Mouse (Mus musculus) limb, embryonic 11.5 days (tissue): ENCODE results near the gene Clec4f. TPM values are rescaled to one million over a fixed set of nuclear protein-coding genes. Genes with fewer than 3 reads are reported as not detected.

ENCODE experiments used
- ATAC-seq: fragments of 200-750 bp; cut with Nextera tagmentation; 2 replicates; pipeline ENCODE4 v1.8.0; 2017; ENCODE audit warnings: low read depth; ENCODE audit not compliant: insufficient number of reproducible peaks, low FRiP score, low TSS enrichment
- DNase-seq: peaks from one replicate; pipeline ENCODE4 v3.0.0-alpha.2; 2015; ENCODE audit warnings: low spot score
- H3K27ac ChIP-seq: fragments of 300-500 bp; sonication (generic); replicated peaks from 2 replicates; pipeline ENCODE4 v1.5.1; 2014; ENCODE audit warnings: low read depth, mild to moderate bottlenecking, low read length
- H3K27me3 ChIP-seq: fragments of 300-500 bp; sonication (generic); 2 replicates; pipeline ENCODE4 v1.6.1; 2014; ENCODE audit warnings: mild to moderate bottlenecking, low read length, mixed read lengths; ENCODE audit not compliant: control insufficient read depth, insufficient read depth
- H3K36me3 ChIP-seq: fragments of 300-500 bp; sonication (generic); 2 replicates; pipeline ENCODE4 v1.6.1; 2014; ENCODE audit warnings: mild to moderate bottlenecking, low read length, moderate library complexity, mixed read lengths; ENCODE audit not compliant: control insufficient read depth, insufficient read depth
- H3K4me1 ChIP-seq: fragments of 300-500 bp; sonication (generic); 2 replicates; pipeline ENCODE4 v1.6.1; 2014; ENCODE audit warnings: low read length, mixed read lengths; ENCODE audit not compliant: control insufficient read depth, insufficient read depth
- H3K4me2 ChIP-seq: fragments of 300-500 bp; sonication (generic); 2 replicates; pipeline ENCODE4 v1.6.1; 2014; ENCODE audit warnings: low read depth, mild to moderate bottlenecking, moderate library complexity; ENCODE audit not compliant: severe bottlenecking
- H3K4me3 ChIP-seq: fragments of 300-500 bp; sonication (generic); 2 replicates; pipeline ENCODE4 v1.5.1; 2014; ENCODE audit warnings: low read depth, low read length
- H3K9ac ChIP-seq: fragments of 300-500 bp; sonication (generic); 2 replicates; pipeline ENCODE4 v1.6.1; 2014; ENCODE audit warnings: mild to moderate bottlenecking, low read length
- H3K9me3 ChIP-seq: fragments of 300-500 bp; sonication (generic); 2 replicates; pipeline ENCODE4 v1.6.1; 2016; ENCODE audit warnings: low read length; ENCODE audit not compliant: control insufficient read depth
- WGBS: fragments of 180-500 bp; shearing (Covaris S2); extraction: QIAGEN DNeasy Blood & Tissue Kit; methylation state at CpG from one replicate; pipeline ENCODE4 v1.1.7; 2014; 5-methylcytosine and 5-hydroxymethylcytosine counted together
- polyA plus RNA-seq: library from polyadenylated mRNA; unstranded; fragments of >200 nt; fragmentation: Nextera tagmentation; extraction: Ambion mirVana; gene quantifications from 2 replicates; pipeline ENCODE4 v1.2.1, GENCODE M21; 2014

Gene Clec4f
- polyA plus RNA-seq, 1 experiment from 2014 or later, result not detected

DNA sequence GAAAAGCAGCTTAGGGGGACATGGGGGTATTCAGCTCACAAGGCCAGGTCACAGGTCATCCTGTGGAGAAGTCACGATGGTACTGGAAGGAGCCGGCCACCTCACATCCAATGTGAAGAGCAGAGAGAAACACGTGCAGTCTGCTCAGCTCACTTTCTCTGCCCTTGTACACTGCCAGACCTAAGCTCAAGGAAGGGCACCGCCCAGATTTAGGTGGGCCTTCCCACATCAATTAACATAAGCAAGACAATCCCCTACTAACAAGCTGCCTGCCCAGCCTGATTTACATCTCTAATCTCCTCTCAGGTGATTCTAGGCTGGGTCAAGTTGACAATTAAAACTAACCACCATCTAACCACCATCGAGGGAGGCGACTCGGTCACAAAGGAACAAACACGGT, 41.9 kb upstream of the Clec4f start:
- WGBS, result 2% methylated on average over 8 of the region's 8 CpGs
- Histone ChIP-seq H3K27me3 (peaks cover 88% of the 10 kb centered on the region), H3K4me3 (no peak overlapping the region), H3K9me3 (no peaks in the 10 kb centered on the region), H3K27ac (no peak overlapping the region), H3K9ac (no peak overlapping the region), H3K4me2 (no peak overlapping the region), H3K36me3 (no peaks in the 10 kb centered on the region), H3K4me1 (0 out of 2 replicates have a peak, but pooled peaks cover 4% of the 10 kb centered on the region)
- no peak for DNase-seq
- ATAC-seq, result no peak

DNA sequence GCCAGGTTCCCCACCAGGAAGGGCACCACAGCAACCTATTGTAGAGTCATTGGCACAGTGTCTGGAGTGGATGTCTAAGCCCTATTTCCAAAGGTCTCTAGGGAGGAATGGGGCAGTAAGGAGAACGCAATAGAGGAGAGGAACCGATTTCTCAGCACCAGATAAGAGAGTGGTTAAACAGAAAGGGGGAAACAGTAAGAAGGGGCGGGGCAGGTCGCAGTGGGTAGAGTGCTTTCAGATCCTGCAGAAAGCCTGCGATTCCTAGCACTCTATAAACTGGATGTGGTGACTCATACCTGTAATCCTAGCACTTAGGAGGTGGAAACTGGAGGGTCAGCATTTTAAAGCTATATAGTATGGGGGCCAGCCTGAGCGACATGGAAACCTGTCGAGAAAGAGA, 40.7 kb upstream of the Clec4f start:
- ATAC-seq (0 out of 2 replicates have a peak, but pooled peaks have one; percentile 47), DNase-seq (no peak)
- H3K9me3 ChIP-seq, result no peaks in the 10 kb centered on the region
- WGBS, result 0% methylated on average over 7 of the region's 7 CpGs
- no peak overlapping the region for H3K4me3 ChIP-seq
- H3K36me3 ChIP-seq, result no peaks in the 10 kb centered on the region
- H3K4me2 ChIP-seq, result no peak overlapping the region
- no peak overlapping the region for H3K27ac ChIP-seq
- H3K9ac ChIP-seq, result no peak overlapping the region
- H3K4me1 ChIP-seq, result no peaks in the 10 kb centered on the region
- peaks cover 87% of the 10 kb centered on the region for H3K27me3 ChIP-seq

DNA sequence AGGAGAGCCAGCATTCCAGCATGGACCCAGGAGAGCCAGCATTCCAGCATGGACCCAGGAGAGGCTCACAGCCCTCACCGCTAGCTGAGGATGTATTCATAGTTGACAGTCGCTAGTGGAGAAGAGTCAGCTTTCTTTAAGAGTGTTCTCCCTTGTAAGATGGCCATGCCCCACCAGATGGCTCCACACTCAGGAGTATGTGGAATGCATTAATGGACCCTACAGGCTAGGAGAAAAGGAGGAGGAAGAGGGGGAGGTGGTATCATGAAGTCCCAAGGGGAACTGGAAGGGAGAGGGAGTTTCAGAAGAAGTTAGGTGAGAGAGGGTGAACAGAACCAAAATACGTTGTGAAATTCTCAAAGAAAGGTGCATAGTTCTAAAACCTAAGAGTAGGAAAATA, 39.7 kb upstream of the Clec4f start:
- Histone ChIP-seq H3K4me3 (no peak overlapping the region), H3K36me3 (no peaks in the 10 kb centered on the region), H3K4me1 (no peaks in the 10 kb centered on the region), H3K27me3 (peaks cover 88% of the 10 kb centered on the region), H3K4me2 (no peak overlapping the region), H3K9me3 (no peaks in the 10 kb centered on the region), H3K9ac (no peak overlapping the region), H3K27ac (no peak overlapping the region)
- whole genome bisulfite sequencing, result 2% methylated on average over 3 of the region's 3 CpGs
- DNase-seq (no peak), ATAC-seq (no peak)

- Histone ChIP-seq H3K36me3 (no peaks in the 10 kb centered on the region), H3K9me3 (no peaks in the 10 kb centered on the region), H3K4me1 (no peaks in the 10 kb centered on the region), H3K4me2 (no peak overlapping the region), H3K27me3 (peaks cover 76% of the 10 kb centered on the region), H3K9ac (no peak overlapping the region), H3K4me3 (no peak overlapping the region), H3K27ac (no peak overlapping the region)
- no peak for ATAC-seq
- 0% methylated on average over 9 of the region's 9 CpGs for WGBS
- peak; percentile 83 for DNase-seq
These were observed 37.8 kb upstream of the Clec4f start for GRCm38 (mm10) chr6:83693835-83694234.

DNA sequence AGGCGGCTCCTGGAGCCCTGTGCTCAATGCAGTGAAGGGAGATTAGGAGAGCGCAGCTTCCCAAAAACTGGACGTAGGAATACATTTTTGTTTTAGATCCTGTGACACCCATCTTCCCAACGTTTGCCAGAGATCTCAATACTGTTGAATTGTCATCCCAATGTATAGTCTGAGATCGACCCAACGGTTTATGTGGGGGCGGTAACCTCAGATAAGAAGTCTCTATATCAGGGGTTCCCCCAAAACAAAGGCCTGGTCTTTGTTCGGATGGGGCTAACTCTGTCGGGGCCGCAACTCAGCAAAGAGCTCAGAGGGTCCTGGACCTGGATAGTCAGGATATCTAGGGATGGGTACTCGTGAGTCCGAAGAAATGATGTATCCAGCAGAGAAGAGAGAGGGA, 37.0 kb upstream of the Clec4f start:
- H3K27me3 ChIP-seq, result peaks cover 68% of the 10 kb centered on the region
- no peak overlapping the region for H3K27ac ChIP-seq
- no peaks in the 10 kb centered on the region for H3K36me3 ChIP-seq
- ATAC-seq, result no peak
- no peak overlapping the region for H3K4me3 ChIP-seq
- H3K9ac ChIP-seq, result no peak overlapping the region
- H3K9me3 ChIP-seq, result no peaks in the 10 kb centered on the region
- no peaks in the 10 kb centered on the region for H3K4me1 ChIP-seq
- 3% methylated on average over 12 of the region's 12 CpGs for WGBS
- no peak overlapping the region for H3K4me2 ChIP-seq
- no peak for DNase-seq

DNA sequence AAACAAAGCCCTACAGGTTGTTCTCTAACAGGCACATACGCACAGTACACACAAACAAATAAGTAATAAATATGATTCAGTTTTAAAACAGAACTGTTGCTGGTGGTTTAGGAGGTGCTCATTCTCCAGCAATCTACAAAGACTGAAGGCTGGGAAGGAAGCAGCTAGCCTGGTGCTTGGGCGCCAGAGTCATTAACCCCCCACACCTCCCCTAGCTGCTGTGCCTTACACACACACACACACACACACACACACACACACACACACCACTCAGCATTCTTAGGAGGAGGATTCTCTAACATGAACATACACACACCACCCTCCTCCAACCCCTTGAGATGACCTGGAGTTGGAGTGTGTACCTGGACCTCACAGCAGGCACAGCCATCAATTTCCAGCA, 34.9 kb upstream of the Clec4f start:
- 55% methylated on average over 2 of the region's 2 CpGs for whole genome bisulfite sequencing
- no peak for ATAC-seq
- no peak overlapping the region for H3K4me2 ChIP-seq
- no peak overlapping the region for H3K4me3 ChIP-seq
- peaks cover 48% of the 10 kb centered on the region for H3K27me3 ChIP-seq
- no peak overlapping the region for H3K9ac ChIP-seq
- no peaks in the 10 kb centered on the region for H3K9me3 ChIP-seq
- no peaks in the 10 kb centered on the region for H3K4me1 ChIP-seq
- H3K36me3 ChIP-seq, result no peaks in the 10 kb centered on the region
- no peak for DNase-seq
- no peak overlapping the region for H3K27ac ChIP-seq

DNA sequence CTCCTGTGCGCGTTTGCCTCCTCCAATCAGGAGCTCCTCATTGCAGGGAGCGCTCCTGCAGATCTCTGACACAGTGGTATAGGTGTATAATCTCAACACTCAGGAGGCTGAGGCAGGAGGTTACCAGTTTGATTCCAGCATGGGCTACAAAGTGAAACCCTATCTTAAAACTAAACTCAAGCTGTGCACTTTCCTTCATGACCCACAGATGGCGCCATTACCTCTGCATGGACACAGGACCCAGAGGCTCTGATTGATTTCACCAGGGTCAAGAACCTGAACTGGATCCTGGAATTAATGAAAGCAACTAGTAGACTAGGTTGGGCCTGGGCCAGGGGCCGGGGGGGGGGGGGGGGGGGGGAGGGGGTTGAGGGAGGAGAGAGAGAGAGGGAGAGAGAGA, 34.3 kb upstream of the Clec4f start:
- Histone ChIP-seq H3K9me3 (no peaks in the 10 kb centered on the region), H3K4me1 (no peaks in the 10 kb centered on the region), H3K27me3 (peaks cover 41% of the 10 kb centered on the region), H3K36me3 (no peaks in the 10 kb centered on the region), H3K4me2 (no peak overlapping the region), H3K27ac (no peak overlapping the region), H3K4me3 (no peak overlapping the region), H3K9ac (no peak overlapping the region)
- 21% methylated on average over 4 of the region's 5 CpGs for WGBS
- DNase-seq (peak; percentile 72), ATAC-seq (no peak)

DNA sequence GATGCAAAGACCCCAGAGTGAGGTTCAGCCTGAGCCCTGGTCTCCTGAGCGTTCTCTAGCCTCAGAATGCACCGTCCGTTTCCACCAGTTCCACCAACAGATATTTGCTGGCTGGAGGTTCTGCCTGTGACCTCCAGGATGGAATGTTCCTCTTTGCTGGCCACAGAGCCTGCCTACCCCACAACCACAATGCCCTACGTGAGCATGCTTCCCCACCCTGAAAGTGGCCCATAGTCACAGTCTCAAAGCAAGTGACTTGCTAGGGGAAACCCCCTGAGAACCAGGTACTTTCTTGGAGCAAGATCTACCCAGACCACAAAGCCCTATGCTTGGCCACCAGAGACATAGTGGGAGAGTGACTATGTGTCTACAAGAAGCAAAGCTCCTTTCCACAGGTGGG, 33.4 kb upstream of the Clec4f start:
- H3K9ac ChIP-seq, result no peak overlapping the region
- H3K27ac ChIP-seq, result no peak overlapping the region
- H3K4me2 ChIP-seq, result no peak overlapping the region
- no peak for DNase-seq
- WGBS, result 81% methylated on average over 4 of the region's 4 CpGs
- no peaks in the 10 kb centered on the region for H3K9me3 ChIP-seq
- no peak overlapping the region for H3K4me3 ChIP-seq
- no peaks in the 10 kb centered on the region for H3K36me3 ChIP-seq
- no peak for ATAC-seq
- peaks cover 32% of the 10 kb centered on the region for H3K27me3 ChIP-seq
- no peaks in the 10 kb centered on the region for H3K4me1 ChIP-seq

DNA sequence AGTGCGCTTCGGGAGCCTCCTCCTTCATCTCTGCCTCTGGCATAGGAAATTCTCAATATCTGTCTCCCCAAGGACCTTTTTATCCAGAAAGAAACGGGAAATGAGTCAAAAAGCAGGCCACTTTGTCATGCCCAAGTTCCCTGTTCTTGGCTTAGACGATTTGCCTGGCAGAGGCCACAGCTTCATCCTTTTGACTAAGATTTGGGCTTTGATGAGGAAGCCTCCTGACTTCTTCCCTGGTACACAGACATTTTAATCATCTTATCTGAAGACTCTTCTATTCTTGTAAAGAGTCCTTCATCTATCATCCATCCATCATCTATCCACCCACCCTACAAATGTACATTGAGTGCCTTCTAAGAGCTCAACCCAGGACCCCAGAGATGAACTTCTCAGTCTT, 21.8 kb upstream of the Clec4f start, which contains the start of gene Cd207:
Gene Cd207 (minus strand): TSS at position 101 of the 400 bp plus-strand sequence.
- Histone ChIP-seq H3K27me3 (no peaks in the 10 kb centered on the region), H3K27ac (no peak within 1 kb of the TSS), H3K9ac (no peak within 1 kb of the TSS), H3K4me3 (no peak within 1 kb of the TSS), H3K4me2 (no peak within 1 kb of the TSS), H3K9me3 (no peaks in the 10 kb centered on the region), H3K36me3 (no peaks in the 10 kb centered on the region), H3K4me1 (no peaks in the 10 kb centered on the region)
- WGBS, result 80% methylated on average over 4 of the region's 4 CpGs
- DNase-seq, result no peak
- no peak for ATAC-seq
